Comparison of ENCODE assay signal across 14 mouse cellular contexts in the genomic region with DNA sequence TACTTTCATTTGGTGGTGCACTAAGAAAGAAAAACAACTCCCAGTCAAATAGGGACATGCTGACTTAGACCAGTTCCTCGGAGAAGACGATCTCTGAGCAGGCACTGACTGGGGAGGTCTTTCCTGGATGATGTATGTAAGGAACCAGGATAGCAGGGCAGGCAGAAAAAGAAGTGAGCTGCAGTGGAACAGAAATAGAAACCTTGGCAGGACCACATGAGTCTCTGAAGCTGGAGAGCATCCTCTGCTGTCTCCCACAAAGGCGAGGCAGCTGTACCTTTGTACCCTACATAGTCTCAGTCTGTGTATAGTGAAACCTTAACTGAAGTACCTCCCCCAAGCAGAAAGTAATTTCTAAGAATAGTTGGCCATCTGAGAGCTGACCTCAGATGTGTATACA.
DNase-seq lines count a peak whose midpoint lies in the region.
"Had no signal": no experiment of that assay in that cellular context is flagged by ENCODE, and none has a peak within 500 bp of the region (broad histone marks: within the 10 kb centered on the region; RNA-seq: fewer than 3 reads in every experiment).

No protein-coding gene starts in this region.

- peak; percentile 1 to 15 for DNase-seq in frontal cortex, adult 2 months (ENCODE audit: extremely low spot score in 1 of 2, low spot score in 1 of 2)
- no peak for DNase-seq in frontal cortex, postnatal 10 days (ENCODE audit: low spot score in 2 of 2)
- DNase-seq in brain, adult 2 months (ENCODE audit: low read depth, low spot score): peak; percentile 52
- peak; percentile 22 for DNase-seq in telencephalon, adult 2 months (ENCODE audit: low read depth, low spot score)
- no peak for DNase-seq in layer of hippocampus, postnatal 10 days (ENCODE audit: low spot score in 2 of 2)
- DNase-seq: adrenal gland, adult 2 months; adrenal gland, postnatal 10 days; adrenal gland, postnatal 25 days; cerebellum, adult 11-12 months; cerebellum, adult 2 months; cerebellum, adult 9-10 months; cerebellum, postnatal 10 days; cerebellum, postnatal 25 days; forebrain, postnatal 0 days had no signal

Comparison
In these comparisons a context has a peak if more than half of its experiments do, and no peak if none do; other contexts are left out.
1. DNase-seq: peak in frontal cortex, adult 2 months (2 of 2), brain, adult 2 months (single experiment) and telencephalon, adult 2 months (single experiment); none in frontal cortex, postnatal 10 days (0 of 2) and layer of hippocampus, postnatal 10 days (0 of 2).